Mouse (Mus musculus): ENCODE results near the gene Tbpl1. TPM values are rescaled to one million over a fixed set of nuclear protein-coding genes. Genes with fewer than 3 reads are reported as not detected.

Gene Tbpl1
- total RNA-seq, 2 experiments from 2014 or later = 57.3 to 61.6 TPM

DNA sequence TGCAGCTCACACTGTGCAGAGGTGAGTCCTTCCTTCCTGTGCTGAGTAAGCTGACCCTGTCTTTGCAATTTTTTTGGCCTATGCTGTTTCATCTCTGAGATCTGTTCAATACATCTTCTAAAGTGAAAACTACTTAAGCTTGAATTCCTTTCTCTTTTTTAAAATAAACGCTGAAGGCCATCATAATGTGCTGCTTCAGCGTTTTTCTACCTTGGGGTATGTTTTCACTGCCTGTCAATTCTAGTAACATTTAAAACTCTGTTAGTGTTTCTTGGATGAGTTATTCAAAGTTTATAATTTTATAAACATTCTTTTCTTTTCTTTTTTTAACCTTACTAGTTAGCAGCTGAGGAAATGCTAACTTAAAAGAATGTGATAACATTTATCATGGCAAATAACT is 18.8 kb downstream of the Tbpl1 start:
- DNase-seq (ENCODE audit: low spot score in 2 of 2) = no peak

DNA sequence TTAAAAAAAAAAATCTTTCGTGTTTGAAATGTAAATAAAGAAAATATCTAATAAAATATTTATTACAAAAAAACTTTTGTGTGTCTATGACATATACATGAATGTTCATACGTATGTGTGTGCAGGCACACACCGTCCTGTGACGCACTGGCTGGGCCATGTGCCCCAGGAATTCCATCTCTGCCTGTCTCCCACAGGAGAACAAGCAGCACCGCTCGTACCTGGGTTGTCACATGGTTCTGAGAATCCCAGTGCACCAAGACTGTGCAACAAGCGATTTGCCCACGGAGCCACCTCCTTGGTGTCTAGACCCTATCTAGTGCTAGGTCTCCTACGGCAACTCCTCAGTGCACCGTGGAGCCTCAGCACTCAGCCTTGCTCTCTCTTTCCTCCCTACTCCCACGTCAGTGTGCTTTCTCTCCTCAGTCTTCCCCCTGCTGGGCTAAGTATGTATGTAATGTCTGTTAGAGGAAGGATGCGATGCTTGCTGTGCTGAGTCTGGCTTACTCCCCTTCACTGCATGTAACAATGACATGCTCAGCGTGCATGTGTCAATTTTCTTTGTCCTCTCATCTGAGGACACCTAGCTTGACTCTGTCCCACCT is 21.5 kb downstream of the Tbpl1 start:
- DNase-seq (ENCODE audit: low spot score in 2 of 2) = no peak

DNA sequence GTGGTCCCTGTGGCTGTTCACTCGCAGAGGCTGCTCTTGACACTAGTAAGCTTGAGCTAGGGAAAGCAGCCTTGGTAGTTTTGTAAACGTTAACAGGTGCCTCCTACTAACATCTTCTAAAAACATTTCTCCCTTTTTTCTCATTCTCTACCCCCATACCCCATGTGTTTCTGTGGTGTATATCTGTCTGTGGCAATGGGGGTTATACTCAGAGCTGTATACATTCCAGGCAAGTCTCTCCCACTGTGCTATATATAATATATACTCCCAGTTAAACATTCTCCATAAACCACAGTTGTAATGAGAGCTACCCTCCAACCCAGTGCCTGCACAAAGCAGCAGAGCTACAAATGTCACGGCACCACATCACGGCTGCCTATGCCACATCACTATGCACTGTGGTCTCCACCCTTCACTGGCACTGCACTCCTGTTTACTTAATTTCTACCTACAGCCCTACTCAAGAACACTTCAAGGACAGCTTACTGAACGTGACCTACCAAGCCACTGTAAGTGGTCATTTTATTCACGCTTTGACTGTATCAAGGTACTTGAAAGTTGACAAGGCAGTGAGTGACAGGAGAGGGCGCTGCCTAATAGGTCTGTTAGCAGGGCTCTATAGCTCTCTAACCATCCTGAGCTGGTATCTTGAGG is 23.4 kb downstream of the Tbpl1 start:
- DNase-seq (ENCODE audit: low spot score in 2 of 2) = no peak

DNA sequence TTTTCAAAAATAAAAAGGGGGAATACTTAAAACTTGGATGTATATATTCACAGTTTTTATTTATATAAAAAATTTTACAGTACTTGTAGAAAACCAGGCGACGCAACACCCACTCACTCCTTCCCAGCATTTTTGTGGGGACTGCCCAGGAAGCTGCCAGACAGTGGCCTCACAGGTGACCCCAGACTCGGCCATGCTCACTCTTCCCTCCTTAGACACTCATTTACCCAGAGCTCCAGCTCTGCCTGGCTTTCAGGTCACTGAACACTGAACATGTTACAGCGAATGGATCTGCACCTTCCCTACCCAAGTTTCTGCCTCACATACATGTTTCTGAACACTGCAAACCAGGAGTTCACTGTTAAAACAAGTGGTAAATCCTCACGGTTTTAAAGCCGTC is 27.9 kb downstream of the Tbpl1 start:
- DNase-seq (ENCODE audit: low spot score in 2 of 2) = no peak

DNA sequence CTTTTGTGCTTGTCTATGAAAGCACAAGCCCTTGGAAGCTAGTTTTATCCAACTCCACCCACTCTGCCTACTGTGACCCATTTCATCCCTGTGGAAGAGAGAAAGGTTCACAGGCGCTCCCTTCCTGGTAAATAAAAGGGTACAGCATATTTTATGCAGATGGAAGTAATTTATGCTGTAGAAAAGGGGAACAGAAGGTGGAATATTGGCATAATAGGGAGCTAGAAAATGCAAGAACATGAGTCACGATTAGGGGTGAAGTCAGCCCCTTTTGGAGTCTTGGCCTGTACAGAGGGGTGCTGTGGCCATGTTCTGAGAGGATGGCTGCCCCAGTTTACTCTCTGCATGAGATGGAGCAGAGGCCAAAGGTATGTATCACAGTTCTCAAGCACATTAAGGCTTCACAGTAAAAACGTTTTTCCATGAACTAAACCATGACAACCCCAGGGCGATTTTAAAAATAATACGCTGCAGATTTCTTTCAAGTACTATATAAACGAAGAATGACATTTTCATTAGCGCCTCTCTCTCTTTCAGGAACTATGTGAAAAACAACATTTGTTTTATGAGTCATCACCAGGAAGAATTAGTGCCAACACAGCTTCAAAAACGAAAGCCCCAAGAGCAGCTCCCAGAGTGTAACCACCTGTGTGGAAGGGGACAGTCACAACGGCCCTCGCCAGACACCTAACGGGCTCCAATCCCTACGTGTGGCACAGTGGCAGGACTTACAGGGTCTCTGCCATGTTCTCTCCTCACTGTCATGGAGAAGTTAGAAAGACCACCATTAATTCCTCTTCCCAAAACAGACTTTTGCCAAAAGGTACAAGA is 30.0 kb downstream of the Tbpl1 start:
- peak in 1 of 2 experiments; percentile 47 for DNase-seq (ENCODE audit: low spot score in 2 of 2)

DNA sequence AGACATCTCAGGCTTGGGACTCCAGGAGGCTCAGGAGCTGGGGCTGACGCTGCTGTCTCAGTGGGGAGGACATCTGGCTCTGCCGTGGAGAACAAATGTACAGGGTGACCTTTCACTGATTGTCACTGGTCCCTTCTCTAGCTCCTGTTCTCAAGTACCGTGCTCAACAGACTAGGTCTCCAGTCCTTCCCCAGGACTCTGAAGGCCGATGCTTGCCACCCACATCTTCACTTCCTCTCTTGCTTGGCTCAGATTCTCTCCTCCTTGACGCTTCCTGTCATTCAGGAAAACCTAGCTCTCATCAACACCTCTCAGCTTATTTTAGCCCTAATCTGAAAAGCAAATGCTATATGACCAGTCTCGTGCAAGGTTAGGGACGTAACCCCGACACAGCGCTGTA is 31.0 kb downstream of the Tbpl1 start:
- no peak for DNase-seq (ENCODE audit: low spot score in 2 of 2)

DNA sequence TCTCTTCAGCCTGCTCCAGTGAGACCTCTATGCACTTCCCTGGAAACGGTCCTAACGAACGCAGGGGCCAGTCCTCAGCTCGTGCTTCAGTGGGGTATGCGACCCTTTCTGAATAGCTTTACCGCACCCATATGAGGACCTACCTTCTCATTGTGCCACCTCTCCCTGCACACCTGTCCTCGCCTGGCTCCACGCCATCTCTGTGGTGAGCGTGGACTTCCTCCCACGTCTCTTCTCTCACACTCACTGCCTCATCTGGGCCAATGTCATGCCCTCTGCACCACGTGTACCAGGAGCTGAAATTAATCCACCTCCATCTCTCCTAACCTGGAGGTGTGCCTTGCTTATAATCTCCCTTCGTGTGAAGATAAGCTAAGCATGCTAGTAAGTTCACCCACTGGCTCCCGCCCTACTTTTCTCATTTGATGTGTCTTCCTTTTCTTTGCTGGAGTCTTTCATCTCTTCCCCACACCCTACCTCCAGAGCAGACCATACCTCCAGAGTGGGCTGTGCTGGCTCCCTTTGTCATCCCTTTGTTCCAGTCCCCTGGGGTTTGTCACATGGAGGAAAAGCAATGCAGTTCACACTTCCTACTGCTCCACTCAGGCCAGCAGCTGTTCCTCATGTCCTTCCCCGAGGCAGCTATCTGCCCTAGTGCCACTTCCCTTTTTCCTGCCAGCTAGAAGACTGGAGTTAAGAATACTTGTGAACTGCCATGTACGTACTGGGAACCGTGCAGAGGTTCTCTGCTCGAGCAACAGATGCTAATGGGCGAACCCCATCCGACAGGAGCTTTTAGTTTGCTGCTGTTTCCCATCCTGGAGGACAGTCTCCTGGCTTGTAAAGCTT is 32.0 kb downstream of the Tbpl1 start:
- no peak for DNase-seq (ENCODE audit: low spot score in 2 of 2)

DNA sequence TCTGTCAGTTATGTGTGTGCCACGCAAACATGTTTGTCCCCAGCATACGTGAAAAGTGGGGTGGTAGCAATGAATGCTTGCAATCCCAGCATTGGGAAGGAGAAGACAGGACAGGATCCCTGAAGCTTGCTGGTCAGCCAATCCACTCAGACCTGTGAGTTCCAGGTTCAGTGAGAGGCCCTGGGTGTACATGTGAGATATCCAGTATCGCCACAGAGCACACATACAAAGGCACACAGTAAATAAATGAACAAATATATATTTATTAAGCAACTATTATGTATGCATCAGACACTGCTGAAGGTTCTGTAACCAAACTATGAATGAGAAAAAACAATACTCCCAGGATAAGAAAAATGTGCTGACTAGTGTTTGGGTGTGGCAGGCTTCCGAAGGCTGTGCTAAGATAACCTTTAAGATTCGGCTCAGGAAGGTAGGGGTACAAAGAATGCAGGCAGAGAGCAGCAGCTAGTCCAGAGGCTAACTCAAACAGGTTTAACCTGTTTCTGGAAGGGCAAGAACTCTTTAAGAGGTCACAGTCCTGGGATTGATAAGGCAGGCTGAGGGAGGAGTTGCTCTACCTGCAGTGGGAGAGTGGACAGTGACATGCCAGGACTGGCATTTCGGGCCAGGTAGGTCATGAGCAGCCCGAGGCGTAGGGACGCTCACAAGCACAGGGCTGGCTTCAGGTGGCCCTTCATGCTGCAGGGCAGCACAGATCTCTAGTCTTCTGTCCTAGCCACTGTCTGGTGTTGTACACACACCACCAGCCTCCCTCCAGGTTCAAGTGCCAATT is 33.4 kb downstream of the Tbpl1 start:
- DNase-seq (ENCODE audit: low spot score in 2 of 2) = no peak

DNA sequence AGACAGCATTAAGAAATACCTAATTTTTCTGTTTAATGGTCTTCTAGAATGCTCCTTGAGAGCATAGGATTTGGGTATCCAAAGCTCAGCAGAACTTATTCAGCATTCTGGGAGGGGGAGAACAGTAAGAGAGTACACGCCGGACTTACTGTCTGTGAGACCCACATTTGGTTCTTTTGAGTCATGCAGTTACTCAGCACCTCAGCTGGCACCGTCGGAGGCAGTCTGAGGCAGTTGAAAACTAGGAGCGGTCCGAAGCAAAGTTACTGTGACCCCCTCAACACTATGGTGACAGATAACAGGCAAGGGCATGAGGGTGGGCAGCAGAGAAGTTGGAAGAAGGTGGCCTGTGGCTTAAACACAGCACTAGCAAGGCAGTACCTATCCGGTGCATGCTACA is 34.9 kb downstream of the Tbpl1 start:
- DNase-seq (ENCODE audit: low spot score in 2 of 2) = no peak

DNA sequence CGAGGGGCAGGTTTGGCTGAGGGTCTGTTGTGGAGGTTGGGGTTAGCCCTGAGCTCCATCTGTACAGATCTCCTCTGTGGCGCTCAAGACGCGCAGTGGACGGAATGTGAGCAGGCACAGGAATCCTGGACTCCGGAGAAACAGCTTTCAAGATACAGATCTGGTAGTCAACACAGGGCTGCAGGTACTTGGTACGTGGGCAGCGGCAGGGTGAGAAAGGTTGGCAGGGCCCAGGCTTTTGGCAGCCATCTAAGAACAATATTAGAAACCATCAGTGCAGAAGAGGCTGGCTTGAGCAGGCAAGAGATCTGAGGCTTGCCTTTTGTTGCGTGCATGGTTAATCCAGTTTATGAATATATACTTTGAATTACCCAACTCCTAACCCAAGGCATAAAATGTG is 35.5 kb downstream of the Tbpl1 start:
- DNase-seq (ENCODE audit: low spot score in 2 of 2) = no peak

DNA sequence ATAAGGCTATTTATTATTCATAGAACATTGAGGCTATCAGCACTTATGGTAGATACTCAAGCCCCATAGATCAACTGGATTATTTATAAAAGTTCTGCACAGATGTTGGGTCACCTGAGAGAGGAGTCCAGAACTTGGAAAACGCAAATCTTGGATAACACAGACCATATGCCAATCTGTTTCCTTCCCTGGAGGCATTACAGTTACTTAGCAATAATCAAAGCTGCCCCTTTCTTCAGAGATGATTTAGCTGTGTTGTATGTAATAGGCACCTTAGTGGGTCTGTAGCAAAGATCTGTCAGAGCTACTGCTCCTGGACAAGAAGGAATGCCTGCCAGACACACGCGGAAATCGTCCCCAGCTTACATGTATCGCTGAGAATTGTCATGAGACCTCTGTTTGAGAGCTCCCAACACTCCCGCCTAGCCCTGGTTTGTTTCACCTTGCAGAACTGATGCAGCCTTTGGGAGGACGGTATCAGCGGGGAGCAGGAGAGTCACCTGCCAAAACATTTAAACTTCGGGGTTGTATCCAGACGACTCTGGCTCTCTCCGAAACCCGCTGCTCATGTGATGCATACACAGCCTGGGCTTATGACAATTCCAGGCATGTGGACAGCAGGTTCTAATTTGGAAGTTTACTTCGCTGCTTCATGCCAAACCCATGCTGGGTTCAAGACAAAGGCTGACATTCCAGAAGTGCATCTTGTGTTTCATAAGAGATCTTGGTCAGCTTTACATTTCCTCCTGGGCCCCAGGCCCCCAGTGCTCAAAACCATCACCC is 55.7 kb downstream of the Tbpl1 start:
- no peak for DNase-seq (ENCODE audit: low spot score in 2 of 2)

DNA sequence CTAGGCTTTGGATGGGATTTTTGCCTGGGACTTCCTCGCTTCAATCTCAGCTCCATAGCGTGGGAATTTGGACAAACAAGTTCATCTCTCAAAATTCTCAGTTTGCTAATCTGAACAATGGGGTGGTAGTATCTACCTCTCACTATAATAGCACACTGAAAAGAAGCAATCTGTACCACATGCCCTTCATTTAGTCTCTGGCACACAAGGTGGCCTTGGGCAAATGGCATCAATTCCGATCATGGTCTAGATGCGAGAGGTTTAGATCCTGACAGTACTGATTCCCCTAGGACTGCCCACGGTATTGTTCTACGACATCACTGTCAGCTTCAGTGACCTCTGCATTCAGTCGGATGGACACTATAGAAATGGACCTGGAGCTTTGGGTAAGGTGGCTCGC is 57.6 kb downstream of the Tbpl1 start:
- no peak for DNase-seq (ENCODE audit: low spot score in 2 of 2)

DNA sequence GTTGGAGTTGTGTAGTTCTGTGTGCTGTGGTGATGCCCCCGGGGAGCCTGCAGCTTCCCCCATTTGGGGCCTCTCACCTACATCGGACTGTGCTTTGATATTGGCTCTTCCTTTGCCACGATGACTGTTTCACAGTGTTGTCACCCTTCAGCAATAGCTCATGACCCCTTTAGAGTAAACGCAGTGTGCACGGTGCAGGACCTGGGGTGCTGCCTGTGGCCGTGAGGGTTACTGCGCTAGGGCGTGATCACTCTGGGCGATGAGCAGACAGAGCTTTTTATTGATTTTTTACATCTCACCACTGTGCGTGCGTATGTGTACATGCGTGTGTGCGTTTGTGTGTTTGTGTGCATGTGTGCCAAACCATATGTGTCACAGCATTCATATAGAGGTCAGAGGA is 63.2 kb downstream of the Tbpl1 start:
- DNase-seq (ENCODE audit: low spot score in 2 of 2) = no peak

DNA sequence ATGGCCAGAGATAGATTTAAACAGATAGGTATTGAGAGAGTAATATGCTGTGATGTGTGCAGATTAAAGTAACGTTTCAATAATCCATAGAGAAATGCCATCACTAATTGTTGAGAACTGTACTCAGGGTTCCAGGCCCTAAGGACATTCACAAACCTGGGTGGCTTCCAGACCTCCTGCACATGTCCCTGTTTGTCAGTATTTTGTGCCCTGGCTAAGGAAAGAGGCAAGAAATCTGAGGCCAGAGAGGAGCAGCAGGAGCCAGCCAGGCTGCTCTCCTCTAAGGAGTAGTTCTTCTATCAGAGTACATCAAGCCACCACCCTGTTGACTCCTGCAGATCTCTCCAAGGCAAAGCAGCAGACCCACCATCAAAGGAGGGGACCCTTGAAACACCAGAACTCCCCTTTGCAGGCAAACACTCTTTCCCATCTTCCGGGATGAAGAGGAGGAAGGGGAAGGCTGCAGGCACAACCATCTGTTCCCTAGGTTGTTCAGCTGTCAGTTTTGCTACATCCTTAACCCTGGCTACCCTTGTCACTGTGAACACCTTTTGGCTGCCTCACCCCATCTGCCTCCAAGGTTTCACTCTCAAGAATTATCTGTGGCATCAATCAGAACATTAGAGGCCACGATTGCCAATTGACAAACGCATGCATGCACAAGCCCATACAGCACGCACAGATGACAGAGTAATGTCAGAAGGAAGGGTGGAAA is 71.3 kb downstream of the Tbpl1 start:
- no peak for DNase-seq (ENCODE audit: low spot score in 2 of 2)

DNA sequence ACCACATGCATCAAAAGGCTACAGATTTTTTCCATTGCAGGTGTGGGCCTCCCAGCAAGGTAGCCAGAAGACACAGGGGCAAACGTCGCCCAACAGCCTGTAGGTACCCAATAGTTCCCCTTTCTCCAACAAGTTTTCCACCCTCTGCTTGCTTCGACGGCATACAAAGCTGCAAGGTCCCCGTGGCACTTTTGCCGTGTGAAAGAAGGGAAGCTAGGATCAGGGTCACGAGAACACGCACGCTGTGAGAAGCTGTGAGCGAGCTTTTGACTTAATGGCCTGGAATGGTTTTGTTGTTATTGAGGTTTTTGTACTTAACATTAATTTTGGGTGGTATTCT is 72.4 kb downstream of the Tbpl1 start:
- no peak for DNase-seq (ENCODE audit: low spot score in 2 of 2)

DNA sequence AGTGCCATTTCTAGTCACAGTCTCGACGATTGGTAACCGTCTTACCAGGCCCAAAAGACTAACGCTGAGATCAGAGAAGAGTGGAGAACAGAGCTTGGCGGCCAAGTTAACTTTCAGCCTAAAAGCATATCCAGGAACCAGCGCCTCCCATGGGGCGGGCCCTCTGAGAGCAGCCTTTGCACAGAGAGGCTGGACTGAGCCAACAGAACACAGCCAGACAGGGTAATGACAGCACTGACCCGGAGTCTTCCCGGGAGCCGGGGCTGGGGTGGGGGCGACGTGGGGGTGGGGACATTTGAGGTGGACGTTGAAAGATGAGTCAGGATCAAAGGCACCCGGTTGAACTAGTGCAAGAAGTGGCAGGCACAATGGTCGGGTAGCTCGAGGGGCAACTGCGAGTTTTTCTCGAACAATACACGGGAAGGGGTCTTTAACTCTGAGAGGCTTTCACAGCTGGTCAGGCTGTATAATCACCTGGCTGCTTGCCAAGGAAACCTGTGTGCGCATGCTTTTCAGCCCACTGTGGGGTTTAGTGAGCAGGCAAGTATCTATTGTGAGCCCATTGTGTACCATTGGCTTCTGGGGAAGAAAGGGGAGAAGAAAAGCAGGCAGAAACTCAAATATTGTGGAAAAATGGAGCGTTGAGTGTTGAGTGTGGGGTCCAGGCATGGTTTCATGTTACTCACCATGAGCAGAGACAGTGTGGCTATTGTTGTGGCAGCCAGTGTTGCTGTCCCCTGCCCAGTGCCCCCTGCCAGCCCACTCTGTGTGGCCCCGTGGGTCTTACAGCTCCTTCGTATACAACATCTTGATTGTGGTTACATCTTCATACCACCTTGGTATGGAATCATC is 73.0 kb downstream of the Tbpl1 start:
- DNase-seq (ENCODE audit: low spot score in 2 of 2) = no peak

All from layer of hippocampus, postnatal 14 days (tissue).